Mouse (Mus musculus) ES-Bruce4 (cell line): Measurements from ENCODE around the gene Rarres1. TPM values are rescaled to one million over a fixed set of nuclear protein-coding genes. Genes with fewer than 3 reads are reported as not detected.

Source experiments
- H3K27ac ChIP-seq: 2 replicates; pipeline ENCODE4 v1.5.1; 2012; ENCODE audit warnings: low read length, inconsistent platforms; ENCODE audit not compliant: insufficient read depth
- H3K27me3 ChIP-seq: 2 replicates; pipeline ENCODE4 v1.6.1; 2012; ENCODE audit warnings: mild to moderate bottlenecking, low read length, inconsistent platforms; ENCODE audit not compliant: control insufficient read depth, poor library complexity, insufficient read depth, severe bottlenecking
- H3K36me3 ChIP-seq: 2 replicates; pipeline ENCODE4 v1.6.1; 2012; ENCODE audit warnings: inconsistent platforms, mild to moderate bottlenecking, low read length, moderate library complexity; ENCODE audit not compliant: control insufficient read depth, poor library complexity, insufficient read depth, severe bottlenecking
- H3K4me1 ChIP-seq: one replicate; pipeline ENCODE4 v1.8.1; 2011; ENCODE audit warnings: low read length; ENCODE audit not compliant: control insufficient read depth, insufficient read depth
- H3K4me3 ChIP-seq: 2 replicates; pipeline ENCODE4 v1.5.1; 2011; ENCODE audit warnings: low read depth, mild to moderate bottlenecking, low read length
- H3K9ac ChIP-seq: 2 replicates; pipeline ENCODE4 v1.6.1; 2012; ENCODE audit warnings: low read depth, mild to moderate bottlenecking, inconsistent platforms; ENCODE audit not compliant: poor library complexity, severe bottlenecking
- H3K9me3 ChIP-seq: replicated peaks from 2 replicates; pipeline ENCODE4 v1.6.1; 2012; ENCODE audit warnings: mild to moderate bottlenecking, low read length, inconsistent platforms; ENCODE audit not compliant: control insufficient read depth, poor library complexity, insufficient read depth, severe bottlenecking
- CTCF ChIP-seq: IDR thresholded peaks from one replicate; pipeline ENCODE4 v1.8.1; 2011; ENCODE audit warnings: low read depth, low read length
- EP300 ChIP-seq: IDR thresholded peaks from 2 replicates; pipeline ENCODE4 v1.6.1; 2011; ENCODE audit warnings: low read depth, low read length; ENCODE audit not compliant: insufficient read depth
- POLR2A ChIP-seq: IDR thresholded peaks from one replicate; pipeline ENCODE4 v1.8.1; 2011; ENCODE audit warnings: low read length; ENCODE audit not compliant: insufficient read depth
- polyA plus RNA-seq: library from polyadenylated mRNA; stranded (reverse); fragments of >200 nt; gene quantifications from 2 replicates; pipeline ENCODE4 v1.2.4, GENCODE M21; 2011; ENCODE audit warnings: low read depth; ENCODE audit not compliant: missing spikeins, insufficient read depth, insufficient read length

The Rarres1 gene
- polyA plus RNA-seq, 1 experiment: not detected

GRCm38 (mm10) chr3:67467281-67467680 lies 48.0 kb downstream of the Rarres1 start:
- Histone ChIP-seq H3K9me3 (no peaks in the 10 kb centered on the region), H3K9ac (no peak overlapping the region)

GRCm38 (mm10) chr3:67466576-67466975 lies 48.7 kb downstream of the Rarres1 start:
- Histone ChIP-seq H3K4me3 (no peak overlapping the region), H3K4me1 (no peaks in the 10 kb centered on the region), H3K27ac (no peak overlapping the region), H3K9ac (no peak overlapping the region), H3K27me3 (no peaks in the 10 kb centered on the region), H3K36me3 (peaks cover 5% of the 10 kb centered on the region; the same call in 1 of the 2 replicates), H3K9me3 (no peaks in the 10 kb centered on the region)
- no peak for TF ChIP-seq POLR2A

More at GRCm38 (mm10) chr3:67467281-67467680, 48.0 kb downstream of the Rarres1 start:
- Histone ChIP-seq H3K27me3 (no peaks in the 10 kb centered on the region), H3K27ac (no peak overlapping the region), H3K36me3 (peaks cover 5% of the 10 kb centered on the region; the same call in 1 of the 2 replicates), H3K4me3 (no peak overlapping the region), H3K4me1 (no peaks in the 10 kb centered on the region)
- TF ChIP-seq POLR2A (no peak), EP300 (no peak), CTCF (no peak)

- Histone ChIP-seq H3K4me1 (no peaks in the 10 kb centered on the region), H3K27ac (no peak within 1 kb of the TSS), H3K36me3 (peaks cover 12% of the 10 kb centered on the region), H3K9me3 (no peaks in the 10 kb centered on the region), H3K27me3 (no peaks in the 10 kb centered on the region), H3K4me3 (peak within 1 kb of the TSS; percentile 65), H3K9ac (peak within 1 kb of the TSS; percentile 50)
- TF ChIP-seq POLR2A: no peak
- 0 out of 2 replicates have a peak, but pooled peaks have one; percentile 9 for TF ChIP-seq EP300
Measured at GRCm38 (mm10) chr3:67463450-67464372, 51.6 kb downstream of the Rarres1 start, which contains the start of gene Lxn. Gene Lxn, minus strand, starts transcription at chr3:67463926.

GRCm38 (mm10) chr3:67463001-67463400 lies 52.3 kb downstream of the Rarres1 start:
- TF ChIP-seq EP300 (no peak), POLR2A (no peak), CTCF (no peak)
- Histone ChIP-seq H3K27ac (no peak overlapping the region), H3K36me3 (peaks cover 14% of the 10 kb centered on the region), H3K9me3 (no peaks in the 10 kb centered on the region), H3K9ac (peak overlapping the region; percentile 50), H3K4me1 (no peaks in the 10 kb centered on the region), H3K27me3 (no peaks in the 10 kb centered on the region), H3K4me3 (0 out of 2 replicates have a peak overlapping the region, but pooled peaks have one; percentile 15)

- TF ChIP-seq CTCF (no peak), POLR2A (no peak), EP300 (no peak)
- Histone ChIP-seq H3K36me3 (peaks cover 13% of the 10 kb centered on the region), H3K9ac (no peak overlapping the region), H3K27ac (no peak overlapping the region), H3K4me1 (no peaks in the 10 kb centered on the region), H3K27me3 (no peaks in the 10 kb centered on the region), H3K9me3 (no peaks in the 10 kb centered on the region), H3K4me3 (no peak overlapping the region)
Measured at GRCm38 (mm10) chr3:67462578-67462977, 52.7 kb downstream of the Rarres1 start.

- Histone ChIP-seq H3K9me3 (no peaks in the 10 kb centered on the region), H3K4me3 (no peak overlapping the region), H3K36me3 (peaks cover 16% of the 10 kb centered on the region), H3K9ac (no peak overlapping the region), H3K27ac (no peak overlapping the region), H3K4me1 (no peaks in the 10 kb centered on the region), H3K27me3 (no peaks in the 10 kb centered on the region)
- TF ChIP-seq CTCF (no peak), EP300 (no peak), POLR2A (no peak)
Measured at GRCm38 (mm10) chr3:67462015-67462414, 53.3 kb downstream of the Rarres1 start.
